Mouse (Mus musculus): Measurements from ENCODE around the gene Efs.
"Not testable (repeated sequence)": the region's sequence is repeated elsewhere in the genome, so short reads cannot be mapped to it uniquely, and the experiment has no call there.

The Efs gene

DNA sequence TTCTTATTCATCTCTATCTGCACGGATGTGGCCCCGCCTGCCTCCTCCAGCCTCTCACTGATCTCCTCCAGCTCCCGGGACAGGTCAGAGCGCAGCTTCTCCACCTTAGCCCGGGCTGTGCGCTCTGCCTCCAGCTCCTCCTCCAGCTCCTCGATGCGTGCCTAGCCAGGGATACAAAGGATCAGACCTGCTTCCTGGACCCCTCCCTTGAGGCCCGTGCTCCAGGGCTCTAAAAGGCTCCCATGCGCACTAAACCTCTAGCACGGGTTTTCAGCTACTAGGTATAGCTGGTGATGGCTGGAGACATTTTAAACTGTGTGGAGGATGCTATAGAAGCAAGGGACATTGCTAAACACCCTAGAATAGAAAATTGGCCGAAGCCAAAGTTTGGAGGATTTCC lies 24.6 kb upstream of the Efs start:
- in situ Hi-C loops (cut with MboI, MseI) = no loop called here

DNA sequence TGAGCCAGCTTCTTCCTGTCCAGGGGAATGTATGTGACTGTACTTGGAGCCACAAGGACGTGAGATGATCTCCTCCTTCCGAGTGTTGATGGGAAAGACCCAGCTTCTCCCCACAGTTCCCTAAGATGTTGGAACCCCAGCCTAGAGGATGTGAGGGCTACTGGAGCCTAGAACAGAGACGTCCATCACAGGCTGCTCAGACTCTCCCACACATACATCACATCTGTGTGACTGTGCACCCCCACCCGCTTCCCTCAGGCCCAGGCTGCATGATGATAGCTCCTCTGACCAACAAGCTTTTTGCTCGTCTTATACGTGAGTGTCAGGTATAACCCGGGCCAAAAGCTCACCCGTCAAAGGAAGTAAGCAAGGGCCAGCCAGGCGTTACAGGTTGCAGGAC lies 22.9 kb upstream of the Efs start:
- in situ Hi-C loops (cut with MboI, MseI) = no loop called here

DNA sequence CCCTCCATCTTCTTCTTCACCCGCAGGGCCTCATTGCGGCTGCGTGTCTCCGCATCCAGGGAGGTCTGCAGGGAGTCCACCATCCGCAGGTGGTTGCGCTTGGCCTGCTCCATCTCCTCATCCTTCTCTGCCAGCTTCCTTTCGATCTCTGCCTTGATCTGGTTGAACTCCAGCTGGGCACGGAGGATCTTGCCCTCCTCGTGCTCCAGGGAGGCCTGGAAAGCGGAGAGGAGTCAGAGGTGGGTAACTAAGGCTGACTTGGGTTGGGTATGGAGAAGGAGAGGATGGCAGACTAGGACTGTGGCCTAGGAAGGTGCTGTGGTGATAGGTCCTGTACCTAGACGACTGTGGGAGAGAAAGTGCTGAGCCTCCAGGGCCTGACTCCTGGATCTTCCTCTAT lies 21.1 kb upstream of the Efs start:
- in situ Hi-C loops (cut with MboI, MseI) = not testable (repeated sequence)

DNA sequence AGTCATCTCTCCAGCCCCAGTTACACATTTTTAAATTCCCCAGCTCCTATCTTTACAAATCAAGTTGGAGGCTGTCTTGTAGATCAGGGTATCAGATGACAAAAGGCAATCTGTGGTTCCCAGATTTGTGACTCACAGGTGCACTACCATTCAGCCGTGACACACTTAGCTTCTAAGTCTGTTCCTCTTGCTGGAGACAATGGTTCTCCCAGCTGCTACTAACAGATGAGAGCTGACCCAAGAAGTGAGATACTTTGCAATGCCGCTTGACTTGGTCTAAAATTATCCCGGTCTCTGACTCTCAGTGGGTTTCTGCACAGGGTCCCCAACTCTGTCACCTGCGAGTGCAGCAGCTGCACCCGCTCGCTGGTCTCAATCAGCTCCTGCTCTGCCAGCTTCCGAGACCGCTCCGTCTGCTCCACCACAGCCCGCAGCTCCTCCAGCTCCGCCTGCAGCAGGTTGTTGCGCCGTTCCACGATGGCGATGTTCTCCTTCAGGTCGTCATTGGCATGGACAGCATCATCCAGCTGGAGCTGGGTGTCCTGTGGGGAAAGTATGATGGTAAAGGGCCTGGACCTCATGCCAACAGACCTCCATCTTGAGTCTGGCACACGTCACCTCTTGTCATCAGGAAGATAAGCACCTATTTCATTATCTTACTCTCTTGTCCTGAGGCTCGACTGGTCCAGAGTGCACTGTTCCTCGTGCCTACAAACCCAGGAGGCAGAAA lies 20.2 kb upstream of the Efs start:
- in situ Hi-C loops (cut with MboI, MseI) = no loop called here

DNA sequence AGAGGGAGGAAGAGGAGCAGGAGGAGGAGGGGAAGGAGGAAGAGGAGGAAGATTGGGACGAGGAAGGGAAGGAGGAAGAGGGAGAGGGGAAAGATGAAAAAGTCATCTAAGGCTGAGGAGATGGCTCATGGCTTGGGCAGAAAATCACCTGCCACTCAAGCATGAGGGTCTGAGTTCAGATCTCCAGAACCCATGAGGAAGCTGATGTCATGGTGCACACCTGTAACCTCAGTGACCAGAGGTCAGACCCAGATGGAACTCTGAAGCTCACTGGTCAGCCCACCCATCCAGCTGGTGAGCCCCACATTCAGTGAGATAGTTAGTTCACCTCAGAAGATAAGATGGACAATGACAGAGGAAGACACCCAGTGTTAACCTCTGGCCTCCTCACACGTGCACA lies 19.0 kb upstream of the Efs start:
- in situ Hi-C loops (cut with MboI, MseI) = no loop called here

DNA sequence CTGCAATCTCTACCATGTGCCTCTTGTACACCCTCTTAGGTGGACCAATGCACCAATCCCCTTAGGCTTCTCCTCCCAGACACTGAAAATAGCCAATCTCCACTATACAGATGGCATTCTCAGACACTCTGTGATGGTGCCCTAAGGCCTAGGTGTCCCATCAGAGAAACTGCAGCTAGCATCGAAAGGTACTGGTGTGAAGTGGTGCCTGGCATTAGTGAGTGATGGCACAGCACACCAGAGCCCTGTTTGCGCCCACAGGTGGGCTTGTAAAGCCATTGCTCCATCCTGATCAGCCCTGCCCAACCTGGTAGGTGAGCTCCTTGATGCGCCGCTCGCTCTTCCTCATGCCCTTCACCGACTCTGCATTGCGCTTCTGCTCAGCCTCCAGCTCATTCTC lies 18.0 kb upstream of the Efs start:
- in situ Hi-C loops (cut with MboI, MseI) = no loop called here

DNA sequence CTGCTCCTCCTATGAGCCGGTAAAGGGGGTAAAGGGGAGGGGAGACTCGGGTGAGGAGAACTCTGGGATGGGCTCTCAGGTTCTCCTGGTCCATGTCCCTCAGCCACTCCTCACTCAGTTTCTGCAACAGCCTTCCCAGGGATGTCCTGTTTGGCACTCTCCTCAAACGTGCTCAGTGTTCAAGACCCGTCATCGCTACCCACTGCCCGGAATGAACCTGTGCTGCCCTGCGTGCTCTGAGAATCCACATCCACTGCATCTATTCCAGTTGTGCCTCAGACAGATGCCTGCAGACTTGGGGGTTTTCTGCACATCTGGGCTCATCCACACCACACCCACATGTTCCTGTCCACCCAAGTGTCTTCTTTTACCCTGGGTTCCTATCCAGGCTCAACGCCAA lies 16.6 kb upstream of the Efs start:
- in situ Hi-C loops (cut with MboI, MseI) = no loop called here

DNA sequence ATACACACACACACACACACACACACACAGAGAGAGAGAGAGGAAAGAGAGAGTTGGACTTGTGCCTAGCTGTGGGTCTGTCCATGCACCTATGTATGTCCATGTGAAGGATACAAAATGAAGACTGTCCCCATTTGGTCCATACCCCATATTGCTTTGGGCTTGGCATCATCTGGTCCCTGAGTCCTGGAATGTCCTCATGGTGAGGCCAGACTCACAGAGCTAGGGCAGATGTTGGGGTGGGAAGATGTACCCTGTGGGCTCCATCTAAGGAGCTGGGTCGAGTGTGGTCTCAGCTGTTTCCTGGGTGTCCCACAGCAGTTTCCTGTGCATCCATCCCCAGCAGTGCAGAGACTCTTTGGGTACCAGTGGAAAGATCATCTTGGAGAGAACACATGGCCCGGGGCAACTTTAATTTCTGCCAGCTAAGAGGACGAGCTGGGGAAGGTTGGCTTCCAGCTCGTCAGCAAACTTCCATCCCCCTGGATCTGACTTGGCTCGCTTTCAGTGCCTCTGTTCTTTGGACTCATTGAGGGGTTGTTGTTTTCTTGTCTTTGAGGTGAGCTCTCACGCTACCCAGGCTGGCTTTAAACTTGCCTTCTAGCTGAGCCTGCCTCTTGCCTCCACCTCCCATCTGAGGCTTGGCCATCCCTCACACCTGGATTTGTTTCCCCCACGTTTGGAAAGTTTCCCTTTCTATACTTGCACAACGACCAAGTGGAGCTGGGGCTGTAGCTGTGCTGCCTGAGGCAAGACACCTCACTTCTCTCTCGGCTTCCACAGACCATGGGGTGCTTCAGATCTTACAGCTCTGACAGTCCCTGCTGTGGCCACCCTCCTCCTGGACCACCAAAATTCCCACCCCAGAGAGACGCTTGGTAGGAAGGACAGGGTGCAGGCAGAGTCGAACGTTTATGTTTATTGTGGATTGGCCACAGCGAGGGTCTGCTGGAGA lies 15.4 kb upstream of the Efs start:
- in situ Hi-C loops (cut with MboI, MseI) = no loop called here

DNA sequence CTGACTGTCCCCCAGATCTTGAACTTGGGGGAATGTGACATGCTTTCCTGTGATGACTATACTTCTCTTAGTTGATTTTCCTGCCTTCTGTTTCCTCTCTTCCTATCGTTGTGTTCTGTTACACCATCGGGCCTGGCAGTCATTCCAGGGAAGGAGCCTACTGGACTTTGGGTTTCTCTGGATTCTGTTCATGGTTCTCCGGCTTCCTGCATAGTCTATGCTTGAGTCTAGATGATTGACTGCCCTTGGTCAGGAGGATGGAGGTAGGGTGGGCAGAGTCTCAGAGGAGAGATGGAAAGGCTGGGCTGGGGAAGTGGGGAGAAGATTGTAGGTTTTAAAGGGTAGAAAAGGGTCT lies 14.2 kb upstream of the Efs start:
- in situ Hi-C loops (cut with MboI, MseI) = no loop called here

DNA sequence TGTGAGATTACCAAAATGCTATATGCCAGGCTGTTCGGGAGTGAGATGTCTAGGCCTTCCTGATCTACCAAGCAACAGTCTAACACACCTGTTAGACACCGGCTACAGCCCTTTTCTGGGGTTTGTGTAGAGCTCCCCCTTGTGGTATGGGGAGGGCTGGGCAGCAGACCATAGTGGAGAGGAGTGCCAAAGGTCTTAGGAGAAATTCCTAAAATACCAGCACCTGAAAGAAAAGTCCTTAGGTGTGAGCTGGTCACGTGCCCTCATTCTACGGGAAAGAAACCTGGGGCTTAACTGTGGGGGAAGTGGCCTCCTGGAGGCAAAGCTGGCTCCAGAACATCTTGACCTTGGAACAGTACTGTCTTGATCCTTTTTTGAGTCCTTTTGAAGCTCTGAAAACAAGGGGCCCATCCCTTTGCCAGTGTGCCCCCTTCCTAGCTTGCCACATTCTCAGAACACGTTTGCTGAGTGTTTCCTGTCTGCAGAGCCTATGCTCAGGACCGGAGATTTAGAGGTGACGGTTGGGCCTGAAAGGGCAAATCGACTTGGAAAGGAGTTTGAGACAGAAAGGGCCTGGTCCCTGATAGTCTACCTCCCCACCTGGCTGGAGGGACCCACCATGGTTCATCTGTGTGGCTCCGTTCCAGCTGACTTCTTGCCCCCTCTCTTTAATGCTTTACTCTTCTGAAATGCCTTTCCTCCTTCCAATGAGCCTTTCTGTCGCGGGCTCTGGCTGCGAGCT lies 13.7 kb upstream of the Efs start:
- in situ Hi-C loops (cut with MboI, MseI) = loop anchor here (5.0 kb wide), 1 partner anchor 92 kb away; no protein-coding TSS in a partner anchor

DNA sequence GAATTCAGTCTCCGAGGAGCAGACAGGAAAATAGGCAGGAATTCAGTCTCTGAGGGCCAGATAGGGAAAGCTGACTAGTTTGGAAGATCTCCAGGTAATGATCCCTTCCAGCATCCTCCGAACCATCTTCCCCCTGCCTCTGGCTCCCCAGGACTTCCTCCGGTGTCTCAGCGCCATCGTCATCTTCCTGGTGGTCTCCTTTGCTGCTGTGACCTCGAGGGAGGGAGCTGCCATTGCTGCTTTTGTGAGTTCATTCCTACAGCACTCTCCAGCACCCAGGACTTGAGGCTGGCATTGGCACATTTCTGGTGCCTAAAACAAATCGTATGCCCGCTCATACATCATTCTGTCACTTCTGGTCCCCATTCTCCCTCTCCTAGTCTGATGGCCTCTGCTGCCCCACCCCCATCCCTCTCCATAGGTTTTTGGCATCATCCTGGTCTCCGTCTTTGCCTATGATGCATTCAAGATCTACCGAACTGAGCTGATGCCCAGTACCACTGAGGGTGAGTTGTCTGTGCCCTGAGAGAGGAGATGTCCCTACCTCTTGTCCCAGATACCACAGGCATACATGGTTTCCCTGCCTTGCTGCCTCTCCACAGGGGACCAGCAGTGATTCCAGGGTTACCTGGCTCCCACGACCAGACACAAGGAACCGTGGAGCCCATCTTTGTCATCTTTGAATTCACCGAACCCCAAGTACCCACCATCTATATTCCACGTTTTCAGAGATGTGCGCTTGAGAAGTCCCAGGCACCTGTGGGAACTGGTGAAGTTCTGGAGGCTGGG lies 12.7 kb upstream of the Efs start:
- in situ Hi-C loops (cut with MboI, MseI) = loop anchor here (5.0 kb wide), 1 partner anchor 91 kb away; no protein-coding TSS in a partner anchor

DNA sequence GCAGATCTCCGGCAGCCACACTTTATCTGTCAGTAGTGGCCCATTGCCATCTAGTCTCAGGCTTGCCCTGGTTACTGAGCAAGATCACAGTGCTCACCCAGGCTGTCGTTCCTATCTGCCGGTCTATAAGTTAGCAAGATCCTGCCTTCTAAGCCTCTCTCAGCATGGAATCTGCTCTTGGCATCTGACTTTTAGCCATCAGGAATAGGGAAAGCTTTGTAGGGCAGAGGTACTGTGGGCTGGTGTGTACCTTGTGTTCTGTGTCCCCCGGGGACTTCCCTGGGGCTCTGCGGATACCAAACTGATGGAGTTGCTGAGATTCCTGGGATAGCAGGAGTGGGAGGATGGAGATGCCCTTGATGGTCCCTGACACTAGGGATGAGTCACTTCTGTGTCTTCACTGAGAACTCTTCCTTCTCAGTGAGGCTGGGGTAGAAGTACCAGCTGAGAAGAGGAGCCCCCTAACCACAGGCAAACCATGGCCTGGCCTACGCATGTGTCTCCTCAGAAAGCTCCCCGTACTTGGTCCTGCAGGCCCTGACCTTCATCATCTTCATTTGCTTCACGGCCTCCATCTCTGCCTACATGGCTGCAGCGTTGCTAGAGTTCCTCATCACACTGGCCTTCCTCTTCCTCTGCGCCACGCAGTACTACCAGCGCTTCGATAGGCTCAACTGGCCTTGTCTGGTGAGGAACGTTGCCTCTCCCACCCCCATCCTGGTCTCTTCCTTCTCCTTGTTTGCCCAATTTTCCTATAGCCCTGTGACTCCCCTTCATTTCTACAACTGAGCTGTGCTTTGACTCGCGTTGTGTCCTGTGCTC lies 11.6 kb upstream of the Efs start:
- in situ Hi-C loops (cut with MboI, MseI) = loop anchor here (5.0 kb wide), 1 partner anchor 90 kb away; no protein-coding TSS in a partner anchor

DNA sequence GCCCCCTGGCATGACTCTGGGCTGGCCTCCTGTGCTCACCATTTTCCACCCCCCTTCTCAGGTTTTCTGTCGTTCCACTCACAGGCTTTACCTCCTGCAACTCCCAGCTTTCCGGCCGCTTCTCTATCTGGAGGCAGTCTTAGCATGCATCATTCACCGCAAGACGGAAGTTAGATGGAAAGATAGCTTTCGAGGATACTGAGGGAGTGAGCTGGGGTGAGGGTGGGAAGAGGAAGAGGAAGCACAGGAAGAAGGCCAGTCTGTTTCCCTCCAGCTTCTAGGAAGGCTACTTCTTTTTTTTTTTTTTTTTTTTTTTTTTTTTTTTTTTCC lies 10.9 kb upstream of the Efs start:
- in situ Hi-C loops (cut with MboI, MseI) = loop anchor here (5.0 kb wide), 1 partner anchor 89 kb away; no protein-coding TSS in a partner anchor

DNA sequence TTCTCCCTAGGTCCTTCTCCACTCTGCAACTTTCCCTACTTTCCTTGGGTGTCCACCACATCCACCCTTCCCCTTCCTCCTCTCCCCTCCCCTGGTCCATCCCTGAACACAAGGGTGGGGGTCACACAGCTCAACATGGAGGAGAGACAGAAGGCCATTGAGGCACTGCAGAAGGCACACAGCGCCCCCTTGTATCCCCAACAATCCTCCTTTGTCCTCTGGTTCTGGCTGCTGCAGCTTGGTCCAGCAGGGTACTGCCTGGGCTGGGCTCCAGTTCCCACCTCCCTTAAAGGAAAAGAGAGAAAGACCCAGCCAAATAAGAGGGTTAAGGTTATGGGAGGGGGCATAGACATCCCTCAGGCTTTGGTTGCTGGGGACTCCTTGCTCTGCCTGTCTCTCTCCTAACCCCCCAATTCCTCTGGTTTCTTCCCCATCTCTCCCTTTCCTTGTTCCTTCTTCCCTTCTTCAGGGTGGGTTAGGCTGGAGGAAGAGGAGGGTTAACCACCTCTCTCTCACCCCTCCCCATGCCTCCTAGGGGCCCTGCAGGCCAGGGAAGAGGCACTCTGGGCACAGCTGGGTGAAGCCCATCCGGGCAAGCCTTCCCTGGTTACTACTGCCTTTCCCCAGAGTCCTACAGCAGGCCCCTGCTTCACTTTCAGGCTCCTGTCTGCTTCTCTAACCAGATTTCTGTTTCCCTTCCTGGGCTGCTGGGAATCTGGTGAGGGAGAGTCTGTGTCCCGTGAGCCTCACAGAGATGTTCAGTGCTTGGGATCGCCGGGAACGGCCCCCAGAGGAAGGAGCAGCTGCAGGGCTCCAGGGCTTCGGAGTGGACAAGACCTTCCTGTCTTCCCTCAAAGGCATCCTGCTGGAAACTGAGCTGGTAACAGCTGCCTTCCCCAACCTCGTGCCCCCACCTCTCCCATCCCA lies 10.2 kb upstream of the Efs start, which contains the start of gene Cmtm5:
Cmtm5 (plus strand) TSS at position 358 of the 927 bp plus-strand sequence.
- in situ Hi-C loops (cut with MboI, MseI) = loop anchor here (5.0 kb wide), 1 partner anchor 89 kb away; no protein-coding TSS in a partner anchor

DNA sequence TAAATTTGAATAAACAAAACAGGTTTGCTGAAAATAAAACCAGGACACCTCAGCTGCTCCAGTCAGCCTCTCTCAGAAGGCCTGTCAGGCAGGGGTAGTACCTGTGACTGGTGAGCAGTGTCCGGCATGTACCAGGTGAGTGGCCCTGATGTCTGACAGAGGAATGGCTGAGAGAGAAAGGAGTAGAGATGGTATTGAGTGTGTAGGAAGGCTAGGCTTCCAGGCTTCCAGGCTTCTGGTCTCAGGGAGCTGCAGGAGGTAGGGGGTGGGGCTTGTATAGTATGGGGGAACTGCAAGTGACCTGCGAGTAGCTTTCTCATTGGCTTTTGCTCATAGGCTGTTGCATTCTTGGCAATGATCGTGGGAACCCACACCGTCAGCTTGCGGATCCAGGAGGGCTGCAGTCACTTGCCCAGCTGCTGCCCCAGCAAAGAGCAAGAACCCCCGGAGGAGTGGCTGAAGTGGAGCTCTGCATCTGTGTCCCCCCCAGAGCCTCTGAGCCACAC lies 6.8 kb upstream of the Efs start, which contains the start of gene Il25:
Il25 (plus strand) TSS at position 51 of the 506 bp plus-strand sequence.
- in situ Hi-C loops (cut with MboI, MseI) = no loop called here

DNA sequence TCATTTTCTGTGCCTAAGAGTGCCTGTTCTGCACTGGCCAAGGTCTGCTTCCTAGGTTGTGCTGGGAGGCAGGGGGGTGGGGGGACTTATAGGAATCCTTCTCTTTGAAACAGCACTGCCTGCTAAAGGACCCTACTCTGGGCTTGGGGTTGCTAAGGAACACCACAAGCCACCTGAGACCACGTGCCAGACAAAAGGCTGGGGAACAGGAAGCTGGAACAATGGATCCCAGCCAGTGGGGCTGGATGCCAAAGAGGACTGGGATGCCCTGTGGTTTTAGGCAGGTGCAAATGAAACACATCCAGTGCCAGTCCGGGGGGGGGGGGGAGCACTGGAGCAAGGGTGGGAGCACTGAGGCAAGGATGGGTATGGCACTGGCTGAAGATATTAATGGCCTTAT lies 4.5 kb upstream of the Efs start:
- in situ Hi-C loops (cut with MboI, MseI) = no loop called here

DNA sequence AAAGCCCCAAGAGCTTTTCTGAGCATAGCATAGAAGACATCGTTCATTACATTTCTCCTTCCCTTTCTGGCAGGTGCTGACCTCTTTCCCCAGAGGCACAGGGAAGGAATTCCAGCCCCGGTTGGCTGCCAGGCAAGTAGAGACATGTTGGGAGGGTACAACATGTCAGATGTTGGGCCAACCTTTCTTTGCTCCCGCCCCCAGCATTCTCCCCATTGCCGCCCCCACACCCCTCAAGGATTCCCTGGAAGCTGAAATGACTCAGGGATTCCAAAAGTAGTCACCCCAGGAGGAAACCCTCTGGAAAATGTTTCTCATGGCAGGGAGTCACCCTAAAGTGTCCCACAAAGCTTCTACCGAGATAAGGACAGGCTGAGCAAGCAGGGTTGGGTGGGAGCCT lies 3.9 kb upstream of the Efs start:
- in situ Hi-C loops (cut with MboI, MseI) = no loop called here

DNA sequence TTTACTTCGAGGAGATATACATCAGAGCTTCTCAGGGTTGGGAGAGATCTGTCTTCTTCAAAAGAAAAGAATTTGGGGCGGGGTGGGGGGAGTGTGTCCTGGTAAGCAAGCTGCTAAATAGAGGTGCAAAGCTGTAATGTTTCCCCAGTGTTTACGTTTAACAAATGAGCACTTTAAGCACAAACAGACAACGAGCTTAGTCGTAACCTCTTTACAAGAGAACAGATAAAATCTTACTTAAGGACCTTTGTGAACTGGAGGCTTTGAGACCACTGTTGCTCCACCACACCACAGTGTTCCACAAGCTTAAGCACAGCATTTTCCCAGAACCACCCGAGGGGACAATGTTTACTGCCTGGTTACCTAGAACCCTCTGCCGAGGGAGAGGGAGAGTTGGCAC lies 1.4 kb upstream of the Efs start:
- in situ Hi-C loops (cut with MboI, MseI) = no loop called here
